Mouse (Mus musculus): Measurements from ENCODE around the gene Cyfip1.

The Cyfip1 gene

GRCm38 (mm10) chr7:55957916-55958315 is 116.4 kb downstream of the Cyfip1 start:
- no peak for DNase-seq

- no peak for DNase-seq
Measured at GRCm38 (mm10) chr7:55959801-55960200, 118.3 kb downstream of the Cyfip1 start.

GRCm38 (mm10) chr7:55960506-55960905 is 119.0 kb downstream of the Cyfip1 start:
- DNase-seq, result no peak

GRCm38 (mm10) chr7:55962004-55962908 is 120.7 kb downstream of the Cyfip1 start, which contains the start of gene Nipa2:
Gene Nipa2, minus strand, starts transcription at chr7:55962476.
- peak; percentile 94 for DNase-seq

- no peak for DNase-seq
Measured at GRCm38 (mm10) chr7:55966866-55967460, 125.4 kb downstream of the Cyfip1 start.

- peak; percentile 62 for DNase-seq
Measured at GRCm38 (mm10) chr7:55968258-55968901, 126.8 kb downstream of the Cyfip1 start.

- peak; percentile 58 for DNase-seq
Measured at GRCm38 (mm10) chr7:55969415-55969814, 127.9 kb downstream of the Cyfip1 start.

- no peak for DNase-seq
Measured at GRCm38 (mm10) chr7:55974429-55974828, 132.9 kb downstream of the Cyfip1 start.

- no peak for DNase-seq
Measured at GRCm38 (mm10) chr7:55981511-55981910, 140.0 kb downstream of the Cyfip1 start.
